Mouse (Mus musculus): ENCODE results near the gene Mrps23. TPM values are rescaled to one million over a fixed set of nuclear protein-coding genes. Genes with fewer than 3 reads are reported as not detected.

The Mrps23 gene
- polyA plus RNA-seq, 2 experiments = 60.2 to 63.5 TPM

- WGBS = 88% methylated on average over 5 of the region's 5 CpGs
- no peak overlapping the region for H3K4me3 ChIP-seq (replicated peaks; ENCODE audit: low read length)
- no peaks in the 10 kb centered on the region for H3K27me3 ChIP-seq (ENCODE audit: control insufficient read depth, insufficient read depth, low read length)
- peaks cover 40% of the 10 kb centered on the region for H3K36me3 ChIP-seq (ENCODE audit: control insufficient read depth, insufficient read depth, low read length)
- no peak overlapping the region for H3K9ac ChIP-seq (ENCODE audit: low read depth, low read length, severe bottlenecking)
- DNase-seq (ENCODE audit: low spot score) = no peak
- no peak overlapping the region for H3K27ac ChIP-seq (replicated peaks; ENCODE audit: low read depth, low read length)
- TF ChIP-seq POLR2A (IDR thresholded peaks at IDR 0.05; ENCODE audit: borderline replicate concordance, extremely low read depth, insufficient read depth, insufficient read length) = no peak
- no peak for ATAC-seq (ENCODE audit: low FRiP score, low read depth)
- no peak overlapping the region for H3K4me2 ChIP-seq (replicated peaks; ENCODE audit: low read depth, low read length, severe bottlenecking)
- H3K9me3 ChIP-seq (ENCODE audit: control insufficient read depth, low read length) = no peaks in the 10 kb centered on the region
- H3K4me1 ChIP-seq (ENCODE audit: control insufficient read depth, insufficient read depth, low read length) = no peaks in the 10 kb centered on the region
Measured at GRCm38 (mm10) chr11:88211824-88212582, 7.8 kb downstream of the Mrps23 start.

- 56% methylated on average over 6 of the region's 6 CpGs for WGBS
- ATAC-seq (ENCODE audit: low FRiP score, low read depth) = no peak
- no peaks in the 10 kb centered on the region for H3K4me1 ChIP-seq (ENCODE audit: control insufficient read depth, insufficient read depth, low read length)
- H3K4me2 ChIP-seq (replicated peaks; ENCODE audit: low read depth, low read length, severe bottlenecking) = no peak overlapping the region
- peaks cover 28% of the 10 kb centered on the region for H3K36me3 ChIP-seq (ENCODE audit: control insufficient read depth, insufficient read depth, low read length)
- no peak overlapping the region for H3K4me3 ChIP-seq (replicated peaks; ENCODE audit: low read length)
- H3K9me3 ChIP-seq (ENCODE audit: control insufficient read depth, low read length) = no peaks in the 10 kb centered on the region
- H3K27me3 ChIP-seq (ENCODE audit: control insufficient read depth, insufficient read depth, low read length) = no peaks in the 10 kb centered on the region
- no peak for TF ChIP-seq POLR2A (IDR thresholded peaks at IDR 0.05; ENCODE audit: borderline replicate concordance, extremely low read depth, insufficient read depth, insufficient read length)
- no peak overlapping the region for H3K27ac ChIP-seq (replicated peaks; ENCODE audit: low read depth, low read length)
- no peak for DNase-seq (ENCODE audit: low spot score)
- H3K9ac ChIP-seq (ENCODE audit: low read depth, low read length, severe bottlenecking) = no peak overlapping the region
Measured at GRCm38 (mm10) chr11:88213757-88214156, 9.6 kb downstream of the Mrps23 start.

GRCm38 (mm10) chr11:88214881-88215831 lies 11.0 kb downstream of the Mrps23 start:
- Histone ChIP-seq H3K4me1 (ENCODE audit: control insufficient read depth, insufficient read depth, low read length) (no peaks in the 10 kb centered on the region), H3K9ac (ENCODE audit: low read depth, low read length, severe bottlenecking) (no peak overlapping the region), H3K36me3 (ENCODE audit: control insufficient read depth, insufficient read depth, low read length) (peaks cover 18% of the 10 kb centered on the region), H3K27ac (replicated peaks; ENCODE audit: low read depth, low read length) (no peak overlapping the region), H3K9me3 (ENCODE audit: control insufficient read depth, low read length) (no peaks in the 10 kb centered on the region), H3K4me2 (replicated peaks; ENCODE audit: low read depth, low read length, severe bottlenecking) (no peak overlapping the region), H3K27me3 (ENCODE audit: control insufficient read depth, insufficient read depth, low read length) (no peaks in the 10 kb centered on the region), H3K4me3 (replicated peaks; ENCODE audit: low read length) (no peak overlapping the region)
- 57% methylated on average over 21 of the region's 21 CpGs for WGBS
- TF ChIP-seq POLR2A (IDR thresholded peaks at IDR 0.05; ENCODE audit: borderline replicate concordance, extremely low read depth, insufficient read depth, insufficient read length) = no peak
- DNase-seq (ENCODE audit: low spot score) = no peak
- ATAC-seq (ENCODE audit: low FRiP score, low read depth) = no peak

GRCm38 (mm10) chr11:88216231-88216685 lies 12.1 kb downstream of the Mrps23 start:
- ATAC-seq (ENCODE audit: low FRiP score, low read depth) = no peak
- no peaks in the 10 kb centered on the region for H3K4me1 ChIP-seq (ENCODE audit: control insufficient read depth, insufficient read depth, low read length)
- H3K36me3 ChIP-seq (ENCODE audit: control insufficient read depth, insufficient read depth, low read length) = peaks cover 7% of the 10 kb centered on the region
- no peaks in the 10 kb centered on the region for H3K9me3 ChIP-seq (ENCODE audit: control insufficient read depth, low read length)
- no peak overlapping the region for H3K27ac ChIP-seq (replicated peaks; ENCODE audit: low read depth, low read length)
- WGBS = 24% methylated on average over 10 of the region's 10 CpGs
- no peak for TF ChIP-seq POLR2A (IDR thresholded peaks at IDR 0.05; ENCODE audit: borderline replicate concordance, extremely low read depth, insufficient read depth, insufficient read length)
- no peak overlapping the region for H3K4me3 ChIP-seq (replicated peaks; ENCODE audit: low read length)
- H3K4me2 ChIP-seq (replicated peaks; ENCODE audit: low read depth, low read length, severe bottlenecking) = no peak overlapping the region
- H3K9ac ChIP-seq (ENCODE audit: low read depth, low read length, severe bottlenecking) = peak overlapping the region; percentile 26; the same call in 1 of the 2 replicates
- DNase-seq (ENCODE audit: low spot score) = peak; percentile 78
- H3K27me3 ChIP-seq (ENCODE audit: control insufficient read depth, insufficient read depth, low read length) = no peaks in the 10 kb centered on the region

- Histone ChIP-seq H3K4me3 (replicated peaks; ENCODE audit: low read length) (no peak overlapping the region), H3K9me3 (ENCODE audit: control insufficient read depth, low read length) (no peaks in the 10 kb centered on the region), H3K36me3 (ENCODE audit: control insufficient read depth, insufficient read depth, low read length) (no peaks in the 10 kb centered on the region), H3K27me3 (ENCODE audit: control insufficient read depth, insufficient read depth, low read length) (no peaks in the 10 kb centered on the region), H3K4me2 (replicated peaks; ENCODE audit: low read depth, low read length, severe bottlenecking) (no peak overlapping the region), H3K27ac (replicated peaks; ENCODE audit: low read depth, low read length) (no peak overlapping the region), H3K9ac (ENCODE audit: low read depth, low read length, severe bottlenecking) (no peak overlapping the region), H3K4me1 (ENCODE audit: control insufficient read depth, insufficient read depth, low read length) (no peaks in the 10 kb centered on the region)
- TF ChIP-seq POLR2A (IDR thresholded peaks at IDR 0.05; ENCODE audit: borderline replicate concordance, extremely low read depth, insufficient read depth, insufficient read length) = no peak
- WGBS = 72% methylated on average over 6 of the region's 6 CpGs
- ATAC-seq (ENCODE audit: low FRiP score, low read depth) = no peak
- DNase-seq (ENCODE audit: low spot score) = no peak
Measured at GRCm38 (mm10) chr11:88218155-88218554, 14.0 kb downstream of the Mrps23 start.

All from limb, embryonic 14.5 days (tissue).